Mouse (Mus musculus): Measurements from ENCODE around the gene Dnajb11. TPM values are rescaled to one million over a fixed set of nuclear protein-coding genes. Genes with fewer than 3 reads are reported as not detected.

The Dnajb11 gene
- polyA plus RNA-seq, 1 experiment = 16.0 TPM

GRCm38 (mm10) chr16:22899866-22900570, 42.4 kb downstream of the Dnajb11 start:
- 91% methylated on average over 10 of the region's 10 CpGs for WGBS
- no peak overlapping the region for H3K27ac ChIP-seq (ENCODE audit: control insufficient read depth, insufficient read depth, low read length)
- TF ChIP-seq CTCF (IDR thresholded peaks at IDR 0.05; ENCODE audit: borderline replicate concordance, control insufficient read depth, extremely low read depth, insufficient read depth, low read length, poor library complexity) = no peak
- no peak for TF ChIP-seq POLR2A (IDR thresholded peaks at IDR 0.05; ENCODE audit: control insufficient read depth, extremely low read depth, insufficient read depth, low read length, poor library complexity)
- no peak for DNase-seq
- no peaks in the 10 kb centered on the region for H3K36me3 ChIP-seq (ENCODE audit: control insufficient read depth, insufficient read depth, low read length)
- H3K27me3 ChIP-seq (ENCODE audit: control insufficient read depth, insufficient read depth, low read length) = no peaks in the 10 kb centered on the region
- H3K4me1 ChIP-seq (replicated peaks; ENCODE audit: control insufficient read depth, insufficient read depth, low read length) = no peaks in the 10 kb centered on the region
- no peak overlapping the region for H3K4me3 ChIP-seq (ENCODE audit: control insufficient read depth, insufficient read depth, low read length)

- WGBS = 92% methylated on average over 3 of the region's 3 CpGs
- Histone ChIP-seq H3K4me1 (replicated peaks; ENCODE audit: control insufficient read depth, insufficient read depth, low read length) (no peaks in the 10 kb centered on the region), H3K27ac (ENCODE audit: control insufficient read depth, insufficient read depth, low read length) (no peak overlapping the region), H3K4me3 (ENCODE audit: control insufficient read depth, insufficient read depth, low read length) (no peak overlapping the region), H3K36me3 (ENCODE audit: control insufficient read depth, insufficient read depth, low read length) (no peaks in the 10 kb centered on the region), H3K27me3 (ENCODE audit: control insufficient read depth, insufficient read depth, low read length) (no peaks in the 10 kb centered on the region)
- no peak for DNase-seq
- no peak for TF ChIP-seq POLR2A (IDR thresholded peaks at IDR 0.05; ENCODE audit: control insufficient read depth, extremely low read depth, insufficient read depth, low read length, poor library complexity)
- no peak for TF ChIP-seq CTCF (IDR thresholded peaks at IDR 0.05; ENCODE audit: borderline replicate concordance, control insufficient read depth, extremely low read depth, insufficient read depth, low read length, poor library complexity)
Observed at GRCm38 (mm10) chr16:22901326-22901725, 43.7 kb downstream of the Dnajb11 start.

GRCm38 (mm10) chr16:22909290-22909689, 51.6 kb downstream of the Dnajb11 start:
- Histone ChIP-seq H3K4me1 (replicated peaks; ENCODE audit: control insufficient read depth, insufficient read depth, low read length) (no peaks in the 10 kb centered on the region), H3K27ac (ENCODE audit: control insufficient read depth, insufficient read depth, low read length) (no peak overlapping the region), H3K4me3 (ENCODE audit: control insufficient read depth, insufficient read depth, low read length) (no peak overlapping the region), H3K27me3 (ENCODE audit: control insufficient read depth, insufficient read depth, low read length) (no peaks in the 10 kb centered on the region), H3K36me3 (ENCODE audit: control insufficient read depth, insufficient read depth, low read length) (no peaks in the 10 kb centered on the region)
- 94% methylated on average over 6 of the region's 6 CpGs for WGBS
- TF ChIP-seq POLR2A (IDR thresholded peaks at IDR 0.05; ENCODE audit: control insufficient read depth, extremely low read depth, insufficient read depth, low read length, poor library complexity) (no peak), CTCF (IDR thresholded peaks at IDR 0.05; ENCODE audit: borderline replicate concordance, control insufficient read depth, extremely low read depth, insufficient read depth, low read length, poor library complexity) (no peak)
- no peak for DNase-seq

GRCm38 (mm10) chr16:22911986-22912385, 54.3 kb downstream of the Dnajb11 start:
- H3K27ac ChIP-seq (ENCODE audit: control insufficient read depth, insufficient read depth, low read length) = no peak overlapping the region
- no peak overlapping the region for H3K4me3 ChIP-seq (ENCODE audit: control insufficient read depth, insufficient read depth, low read length)
- no peaks in the 10 kb centered on the region for H3K4me1 ChIP-seq (replicated peaks; ENCODE audit: control insufficient read depth, insufficient read depth, low read length)
- no peaks in the 10 kb centered on the region for H3K36me3 ChIP-seq (ENCODE audit: control insufficient read depth, insufficient read depth, low read length)
- TF ChIP-seq POLR2A (IDR thresholded peaks at IDR 0.05; ENCODE audit: control insufficient read depth, extremely low read depth, insufficient read depth, low read length, poor library complexity) = no peak
- no peak for DNase-seq
- no peaks in the 10 kb centered on the region for H3K27me3 ChIP-seq (ENCODE audit: control insufficient read depth, insufficient read depth, low read length)
- WGBS = 91% methylated on average over 3 of the region's 3 CpGs

GRCm38 (mm10) chr16:22912886-22913285, 55.2 kb downstream of the Dnajb11 start:
- Histone ChIP-seq H3K4me3 (ENCODE audit: control insufficient read depth, insufficient read depth, low read length) (no peak overlapping the region), H3K27me3 (ENCODE audit: control insufficient read depth, insufficient read depth, low read length) (no peaks in the 10 kb centered on the region), H3K36me3 (ENCODE audit: control insufficient read depth, insufficient read depth, low read length) (no peaks in the 10 kb centered on the region), H3K27ac (ENCODE audit: control insufficient read depth, insufficient read depth, low read length) (no peak overlapping the region), H3K4me1 (replicated peaks; ENCODE audit: control insufficient read depth, insufficient read depth, low read length) (no peaks in the 10 kb centered on the region)
- DNase-seq = no peak
- TF ChIP-seq CTCF (IDR thresholded peaks at IDR 0.05; ENCODE audit: borderline replicate concordance, control insufficient read depth, extremely low read depth, insufficient read depth, low read length, poor library complexity) (no peak), POLR2A (IDR thresholded peaks at IDR 0.05; ENCODE audit: control insufficient read depth, extremely low read depth, insufficient read depth, low read length, poor library complexity) (no peak)
- 95% methylated on average over 6 of the region's 6 CpGs for WGBS

GRCm38 (mm10) chr16:22914276-22914675, 56.6 kb downstream of the Dnajb11 start:
- H3K36me3 ChIP-seq (ENCODE audit: control insufficient read depth, insufficient read depth, low read length) = no peaks in the 10 kb centered on the region
- TF ChIP-seq CTCF (IDR thresholded peaks at IDR 0.05; ENCODE audit: borderline replicate concordance, control insufficient read depth, extremely low read depth, insufficient read depth, low read length, poor library complexity) = no peak
- no peak for TF ChIP-seq POLR2A (IDR thresholded peaks at IDR 0.05; ENCODE audit: control insufficient read depth, extremely low read depth, insufficient read depth, low read length, poor library complexity)

GRCm38 (mm10) chr16:22918034-22918433, 60.4 kb downstream of the Dnajb11 start, which contains the start of gene Fetub:
TSS of gene Fetub (plus strand) at chr16:22918334.
- H3K36me3 ChIP-seq (ENCODE audit: control insufficient read depth, insufficient read depth, low read length) = no peaks in the 10 kb centered on the region
- no peak within 1 kb of the TSS for H3K4me3 ChIP-seq (ENCODE audit: control insufficient read depth, insufficient read depth, low read length)
- 96% methylated on average over 5 of the region's 5 CpGs for WGBS
- no peaks in the 10 kb centered on the region for H3K4me1 ChIP-seq (replicated peaks; ENCODE audit: control insufficient read depth, insufficient read depth, low read length)
- H3K27ac ChIP-seq (ENCODE audit: control insufficient read depth, insufficient read depth, low read length) = no peak within 1 kb of the TSS
- H3K27me3 ChIP-seq (ENCODE audit: control insufficient read depth, insufficient read depth, low read length) = no peaks in the 10 kb centered on the region
- DNase-seq = no peak
- no peak for TF ChIP-seq CTCF (IDR thresholded peaks at IDR 0.05; ENCODE audit: borderline replicate concordance, control insufficient read depth, extremely low read depth, insufficient read depth, low read length, poor library complexity)

More at GRCm38 (mm10) chr16:22914276-22914675, 56.6 kb downstream of the Dnajb11 start:
- no peaks in the 10 kb centered on the region for H3K4me1 ChIP-seq (replicated peaks; ENCODE audit: control insufficient read depth, insufficient read depth, low read length)
- DNase-seq = no peak
- no peak overlapping the region for H3K4me3 ChIP-seq (ENCODE audit: control insufficient read depth, insufficient read depth, low read length)
- H3K27me3 ChIP-seq (ENCODE audit: control insufficient read depth, insufficient read depth, low read length) = no peaks in the 10 kb centered on the region
- no peak overlapping the region for H3K27ac ChIP-seq (ENCODE audit: control insufficient read depth, insufficient read depth, low read length)

All from thymus, adult 2 months (tissue).